In the genomic region with DNA sequence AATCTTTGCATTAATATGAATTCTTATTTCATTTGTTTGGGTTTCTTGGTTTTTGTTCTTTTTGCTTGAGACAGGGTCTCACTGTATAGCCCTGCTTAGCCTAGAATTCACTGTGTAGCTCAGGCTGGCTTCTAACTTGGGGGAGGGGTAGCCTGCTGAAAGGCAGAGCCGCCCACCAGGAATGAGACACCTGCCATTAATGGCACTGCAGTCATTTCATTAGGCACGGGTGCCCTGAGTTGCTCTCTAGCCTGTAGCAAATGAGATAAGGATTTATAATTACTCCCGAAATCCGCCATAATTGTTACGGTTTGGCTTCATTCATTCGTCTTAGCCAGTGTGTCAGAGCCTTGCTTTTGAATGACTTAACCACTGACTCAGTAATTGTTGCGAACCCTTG, we compare ENCODE assay signal across 9 mouse cellular contexts. TPM values are rescaled to one million over a fixed set of nuclear protein-coding genes. Genes with fewer than 3 reads are reported as not detected.
DNase-seq lines count a peak whose midpoint lies in the region; ATAC-seq and TF ChIP-seq lines count a peak whose summit lies in the region.
"Had no signal": no experiment of that assay in that cellular context is flagged by ENCODE, and none has a peak within 500 bp of the region (broad histone marks: within the 10 kb centered on the region; RNA-seq: fewer than 3 reads in every experiment).

No protein-coding gene starts in this region.

- no peaks in the 10 kb centered on the region for H3K9me3 ChIP-seq in megakaryocyte, embryonic 14.5 days
- H3K9me3 ChIP-seq in limb, embryonic 13.5 days = no peaks in the 10 kb centered on the region
- no peaks in the 10 kb centered on the region for H3K9me3 ChIP-seq in stomach, embryonic 14.5 days (ENCODE audit: control insufficient read depth, low read depth, low read length)

- peak overlapping the region; percentile 93 for H3K4me2 ChIP-seq in limb, embryonic 13.5 days (replicated peaks)
- peak overlapping the region; percentile 97 for H3K4me2 ChIP-seq in stomach, embryonic 14.5 days (replicated peaks; ENCODE audit: low read depth, low read length)

- no peak for TF ChIP-seq POLR2A in cerebellum, adult 2 months (IDR thresholded peaks at IDR 0.05; ENCODE audit: borderline replicate concordance, insufficient read depth, low read length)

- H3K4me3 ChIP-seq in cerebellum, adult 2 months (replicated peaks; ENCODE audit: insufficient read depth, low read depth, low read length) = peak overlapping the region; percentile 97
- peak overlapping the region; percentile 98 for H3K4me3 ChIP-seq in megakaryocyte, embryonic 14.5 days (replicated peaks)
- H3K4me3 ChIP-seq in limb, embryonic 13.5 days = peak overlapping the region; percentile 100
- peak overlapping the region; percentile 99 for H3K4me3 ChIP-seq in stomach, embryonic 14.5 days (ENCODE audit: low read depth, low read length)

- no peak for TF ChIP-seq CTCF in cerebellum, adult 2 months (IDR thresholded peaks at IDR 0.05; ENCODE audit: borderline replicate concordance, insufficient read depth, low read depth, low read length)

- peaks cover 11% of the 10 kb centered on the region for H3K36me3 ChIP-seq in megakaryocyte, embryonic 14.5 days (replicated peaks; ENCODE audit: low read length)
- no peaks in the 10 kb centered on the region for H3K36me3 ChIP-seq in limb, embryonic 13.5 days
- no peaks in the 10 kb centered on the region for H3K36me3 ChIP-seq in stomach, embryonic 14.5 days (ENCODE audit: control insufficient read depth, insufficient read depth, low read length)

- no peak for ATAC-seq in megakaryocyte, adult 5-6 weeks (ENCODE audit: poor library complexity, severe bottlenecking)
- ATAC-seq in limb, embryonic 13.5 days (ENCODE audit: low FRiP score, low read depth) = no peak
- ATAC-seq in stomach, embryonic 14.5 days (ENCODE audit: insufficient number of reproducible peaks, insufficient read depth, low FRiP score, low read depth) = no peak
- ATAC-seq: inflammation-experienced regulatory T-cells, adult 6 months had no signal

- DNase-seq in cerebellum, adult 2 months = no peak
- no peak for DNase-seq in cerebellum, adult 11 months
- no peak for DNase-seq in right cerebral cortex, adult 2 months (ENCODE audit: low spot score in 2 of 2)
- no peak for DNase-seq in spleen, postnatal 36 days (ENCODE audit: low spot score in 2 of 2)

- peak overlapping the region; percentile 95 for H3K9ac ChIP-seq in limb, embryonic 13.5 days
- H3K9ac ChIP-seq in stomach, embryonic 14.5 days (replicated peaks; ENCODE audit: low read depth, low read length) = no peak overlapping the region

- H3K27me3 ChIP-seq in cerebellum, adult 2 months (ENCODE audit: control insufficient read depth, insufficient read depth, low read length) = no peaks in the 10 kb centered on the region
- no peaks in the 10 kb centered on the region for H3K27me3 ChIP-seq in megakaryocyte, embryonic 14.5 days (replicated peaks)
- no peaks in the 10 kb centered on the region for H3K27me3 ChIP-seq in limb, embryonic 13.5 days
- no peaks in the 10 kb centered on the region for H3K27me3 ChIP-seq in stomach, embryonic 14.5 days (ENCODE audit: control insufficient read depth, insufficient read depth, low read length)

- no peak overlapping the region for H3K27ac ChIP-seq in cerebellum, adult 2 months (ENCODE audit: insufficient read depth, low read length)
- H3K27ac ChIP-seq in limb, embryonic 13.5 days = no peak overlapping the region
- H3K27ac ChIP-seq in stomach, embryonic 14.5 days (ENCODE audit: low read length) = no peak overlapping the region

- H3K4me1 ChIP-seq in cerebellum, adult 2 months (ENCODE audit: control insufficient read depth, insufficient read depth, low read length) = peaks cover 22% of the 10 kb centered on the region
- H3K4me1 ChIP-seq in megakaryocyte, embryonic 14.5 days = peaks cover 71% of the 10 kb centered on the region
- peaks cover 26% of the 10 kb centered on the region for H3K4me1 ChIP-seq in limb, embryonic 13.5 days
- peaks cover 20% of the 10 kb centered on the region for H3K4me1 ChIP-seq in stomach, embryonic 14.5 days (ENCODE audit: control insufficient read depth, insufficient read depth, low read length)

- 48% methylated on average over 7 of the region's 7 CpGs for WGBS in cerebellum, adult 2 months
- 74% methylated on average over 7 of the region's 7 CpGs for WGBS in limb, embryonic 13.5 days
- WGBS in stomach, embryonic 14.5 days = 73% methylated on average over 7 of the region's 7 CpGs

RNA-seq across cellular contexts. Expression of a gene that starts 0.9 kb away (rescaled TPM):
- 96.5 and 107 TPM in 2 replicates for polyA plus RNA-seq in cerebellum, adult 2 months (2012; rRNA removed)
- polyA plus RNA-seq in megakaryocyte, embryonic 14.5 days (2012; ENCODE audit: insufficient read depth, low replicate concordance) = 48.3 and 136 TPM in 2 replicates
- 93.8 and 97.0 TPM in 2 replicates for total RNA-seq in megakaryocyte, adult 5-6 weeks (2015)
- 87.1 and 107 TPM in 2 replicates for total RNA-seq in megakaryocyte, adult 5-6 weeks (2017)
- polyA plus RNA-seq in limb, embryonic 13.5 days (2015; fragmentation: Nextera tagmentation; extraction: Ambion mirVana) = 46.9 and 52.5 TPM in 2 replicates
- polyA plus RNA-seq in stomach, embryonic 14.5 days (2014; fragmentation: Nextera tagmentation; extraction: Ambion mirVana) = 41.2 and 42.6 TPM in 2 replicates

RNA-seq across cellular contexts. Expression of a gene that starts 1.7 kb away (rescaled TPM):
- polyA plus RNA-seq in cerebellum, adult 2 months (2012; rRNA removed) = 61.6 and 62.1 TPM in 2 replicates
- polyA plus RNA-seq in megakaryocyte, embryonic 14.5 days (2012; ENCODE audit: insufficient read depth, low replicate concordance) = 99.9 and 118 TPM in 2 replicates
- total RNA-seq in megakaryocyte, adult 5-6 weeks (2015) = 169 and 170 TPM in 2 replicates
- 204 and 225 TPM in 2 replicates for total RNA-seq in megakaryocyte, adult 5-6 weeks (2017)
- polyA plus RNA-seq in limb, embryonic 13.5 days (2015; fragmentation: Nextera tagmentation; extraction: Ambion mirVana) = 38.6 and 40.2 TPM in 2 replicates
- polyA plus RNA-seq in stomach, embryonic 14.5 days (2014; fragmentation: Nextera tagmentation; extraction: Ambion mirVana) = 35.6 and 49.5 TPM in 2 replicates

RNA-seq across cellular contexts. Expression of a gene that starts 47.1 kb away (rescaled TPM):
- polyA plus RNA-seq in cerebellum, adult 2 months (2012; rRNA removed) = 227 and 230 TPM in 2 replicates
- 24.5 and 89.4 TPM in 2 replicates for polyA plus RNA-seq in megakaryocyte, embryonic 14.5 days (2012; ENCODE audit: insufficient read depth, low replicate concordance)
- total RNA-seq in megakaryocyte, adult 5-6 weeks (2015) = 30.6 and 45.3 TPM in 2 replicates
- 19.1 and 24.0 TPM in 2 replicates for total RNA-seq in megakaryocyte, adult 5-6 weeks (2017)
- 93.9 and 98.0 TPM in 2 replicates for polyA plus RNA-seq in limb, embryonic 13.5 days (2015; fragmentation: Nextera tagmentation; extraction: Ambion mirVana)
- polyA plus RNA-seq in stomach, embryonic 14.5 days (2014; fragmentation: Nextera tagmentation; extraction: Ambion mirVana) = 112 and 113 TPM in 2 replicates
